Mouse (Mus musculus) olfactory bulb, adult 2 months (tissue): Measurements from ENCODE around the gene Ctdsp1.
"Not testable (repeated sequence)": the region's sequence is repeated elsewhere in the genome, so short reads cannot be mapped to it uniquely, and the experiment has no call there.

Source experiments
- CTCF ChIP-seq: fragments of 200-500 bp; IDR thresholded peaks from 2 replicates; pipeline ENCODE4 v1.5.1; 2012; ENCODE audit warnings: low read depth, mild to moderate bottlenecking, low read length, moderate library complexity; ENCODE audit not compliant: insufficient read depth
- POLR2A ChIP-seq: fragments of 200-500 bp; IDR thresholded peaks from 2 replicates; pipeline ENCODE4 v1.6.1; 2012; ENCODE audit warnings: mild to moderate bottlenecking, low read depth, low read length, moderate library complexity; ENCODE audit not compliant: insufficient read depth

DNA sequence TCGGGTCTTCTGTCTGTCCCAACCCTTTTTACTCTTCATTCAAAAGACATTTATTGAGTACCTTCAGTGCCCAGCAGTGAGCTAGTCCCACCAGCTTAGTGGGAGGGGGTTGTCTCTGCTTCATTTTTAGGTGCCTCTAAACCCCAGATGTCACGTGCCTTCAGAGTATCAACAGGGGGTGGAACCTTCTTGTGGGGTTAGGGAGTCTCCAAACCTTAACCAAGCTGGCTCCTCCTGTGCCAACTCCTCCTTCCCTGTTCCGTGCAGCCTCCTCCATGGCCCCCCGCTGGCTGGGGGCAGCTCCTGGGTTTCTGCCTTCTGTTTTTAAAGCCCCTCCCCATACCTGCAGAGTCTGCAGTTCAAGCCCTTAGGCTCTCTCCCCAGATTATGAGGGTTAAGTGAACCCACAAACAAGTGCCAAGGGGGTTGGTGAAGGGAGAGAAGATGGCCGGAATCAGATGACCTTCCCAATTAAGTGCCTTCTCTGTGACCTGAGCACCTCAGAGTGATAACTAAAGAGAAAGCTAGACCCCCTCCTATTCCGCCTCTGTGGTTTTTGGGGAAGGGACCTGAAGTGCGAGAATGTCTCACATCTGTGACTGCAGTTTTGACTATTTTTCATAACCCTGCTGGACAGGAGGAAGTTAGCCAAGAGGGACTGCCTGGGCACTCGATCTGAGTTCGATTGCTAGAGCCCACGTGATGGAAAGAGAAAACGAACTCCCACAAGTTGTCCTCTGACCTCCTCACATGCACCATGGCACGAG lies 5.3 kb downstream of the Ctdsp1 start:
- TF ChIP-seq POLR2A, CTCF: not testable (repeated sequence)
